Mouse (Mus musculus): ENCODE results near the gene Usp3. TPM values are rescaled to one million over a fixed set of nuclear protein-coding genes. Genes with fewer than 3 reads are reported as not detected.

Usp3 gene
- total and polyA plus RNA-seq, 3 experiments, result 24.4 to 39.5 (median 36.6) TPM

- no peak overlapping the region for H3K9ac ChIP-seq (ENCODE audit: insufficient read depth, low read depth)
- H3K9me3 ChIP-seq (replicated peaks; ENCODE audit: low read length), result no peaks in the 10 kb centered on the region
- no peaks in the 10 kb centered on the region for H3K79me2 ChIP-seq (replicated peaks; ENCODE audit: control insufficient read depth, extremely low read depth, insufficient read depth, poor library complexity, severe bottlenecking)
- in situ Hi-C loops (cut with MboI; ENCODE audit: low pct_ligation_motif_present, low pct_unique_long_range_greater_than_20kb, low sequenced_read_pairs), result no loop called here
- H3K36me3 ChIP-seq (replicated peaks in 1 of 2; ENCODE audit: control insufficient read depth in 1 of 2, insufficient read depth in 1 of 2, low read length in 1 of 2), result no peaks in the 10 kb centered on the region
- no peaks in the 10 kb centered on the region for H3K27me3 ChIP-seq (replicated peaks)
- no peak overlapping the region for H3K4me3 ChIP-seq (replicated peaks in 1 of 3; ENCODE audit: low read depth in 2 of 3, low read length in 2 of 3, poor library complexity in 1 of 3)
- TF ChIP-seq MXI1 (IDR thresholded peaks at IDR 0.05; ENCODE audit: low read depth, low read length) (no peak), IRF4 (IDR thresholded peaks at IDR 0.05; ENCODE audit: low read depth, low read length) (no peak), E2F4 (IDR thresholded peaks at IDR 0.05; ENCODE audit: insufficient replicate concordance, low read depth, low read length) (no peak), JUN (IDR thresholded peaks at IDR 0.05; ENCODE audit: insufficient read depth, low read depth, low read length) (no peak), EP300 (IDR thresholded peaks at IDR 0.05; ENCODE audit: low read length) (no peak), ETS1 (conservative IDR thresholded peaks at IDR 0.05; ENCODE audit: low read depth, low read length) (no peak), ZC3H11A (IDR thresholded peaks at IDR 0.05; ENCODE audit: low read depth, low read length) (no peak), ELF1 (IDR thresholded peaks at IDR 0.05; ENCODE audit: low read depth, low read length) (no peak), TBP (conservative IDR thresholded peaks at IDR 0.05; ENCODE audit: low read depth, low read length) (no peak), CHD1 (IDR thresholded peaks at IDR 0.05; ENCODE audit: low read depth, low read length) (no peak)
- no peak overlapping the region for H3K4me2 ChIP-seq (ENCODE audit: insufficient read depth, low read depth, poor library complexity, severe bottlenecking)
- H3K27ac ChIP-seq (ENCODE audit: insufficient read depth, low read depth), result no peak overlapping the region
- dilution Hi-C loops (cut with MboI; ENCODE audit: extremely low pct_ligation_motif_present, extremely low pct_unique_long_range_greater_than_20kb, low sequenced_read_pairs), result no loop called here
- no peak for DNase-seq (ENCODE audit: extremely low read depth)
- H3K4me1 ChIP-seq (ENCODE audit: control insufficient read depth in 1 of 2, insufficient read depth in 2 of 2), result peaks cover 29 to 77% of the 10 kb centered on the region in 2 experiments
Measured at GRCm38 (mm10) chr9:66598636-66599035, 5.7 kb upstream of the Usp3 start.

GRCm38 (mm10) chr9:66597480-66598215 lies 4.7 kb upstream of the Usp3 start:
- Histone ChIP-seq H3K4me2 (ENCODE audit: insufficient read depth, low read depth, poor library complexity, severe bottlenecking) (peak overlapping the region; percentile 97), H3K9me3 (replicated peaks; ENCODE audit: low read length) (no peaks in the 10 kb centered on the region), H3K4me1 (ENCODE audit: control insufficient read depth in 1 of 2, insufficient read depth in 2 of 2) (peaks cover 29 to 77% of the 10 kb centered on the region in 2 experiments), H3K9ac (ENCODE audit: insufficient read depth, low read depth) (peak overlapping the region; percentile 15; the same call in 1 of the 2 replicates), H3K79me2 (replicated peaks; ENCODE audit: control insufficient read depth, extremely low read depth, insufficient read depth, poor library complexity, severe bottlenecking) (peaks cover under 1% of the 10 kb centered on the region; the same call in 1 of the 2 replicates), H3K27ac (ENCODE audit: insufficient read depth, low read depth) (no peak overlapping the region), H3K27me3 (replicated peaks) (no peaks in the 10 kb centered on the region), H3K36me3 (replicated peaks in 1 of 2; ENCODE audit: control insufficient read depth in 1 of 2, insufficient read depth in 1 of 2, low read length in 1 of 2) (no peaks in the 10 kb centered on the region), H3K4me3 (replicated peaks in 1 of 3; ENCODE audit: low read depth in 2 of 3, low read length in 2 of 3, poor library complexity in 1 of 3) (peak overlapping the region in 2 of 3 experiments; percentile 8 to 34)
- dilution Hi-C loops (cut with MboI; ENCODE audit: extremely low pct_ligation_motif_present, extremely low pct_unique_long_range_greater_than_20kb, low sequenced_read_pairs) (no loop called here), in situ Hi-C loops (cut with MboI; ENCODE audit: low pct_ligation_motif_present, low pct_unique_long_range_greater_than_20kb, low sequenced_read_pairs) (no loop called here)
- DNase-seq (ENCODE audit: extremely low read depth), result no peak
- no peak for TF ChIP-seq MYC (IDR thresholded peaks at IDR 0.05; ENCODE audit: low read depth, low read length)
- TF ChIP-seq ZC3H11A (IDR thresholded peaks at IDR 0.05; ENCODE audit: low read depth, low read length), result no peak
- TF ChIP-seq POLR2A (IDR thresholded peaks at IDR 0.05; ENCODE audit: low read depth, low read length), result no peak

- H3K4me2 ChIP-seq (ENCODE audit: insufficient read depth, low read depth, poor library complexity, severe bottlenecking), result peak overlapping the region; percentile 97
- no peaks in the 10 kb centered on the region for H3K27me3 ChIP-seq (replicated peaks)
- H3K9ac ChIP-seq (ENCODE audit: insufficient read depth, low read depth), result peak overlapping the region; percentile 15; the same call in 1 of the 2 replicates
- dilution Hi-C loops (cut with MboI; ENCODE audit: extremely low pct_ligation_motif_present, extremely low pct_unique_long_range_greater_than_20kb, low sequenced_read_pairs) (no loop called here), in situ Hi-C loops (cut with MboI; ENCODE audit: low pct_ligation_motif_present, low pct_unique_long_range_greater_than_20kb, low sequenced_read_pairs) (no loop called here)
- peak; percentile 81 for DNase-seq (ENCODE audit: extremely low read depth)
- H3K4me1 ChIP-seq (ENCODE audit: control insufficient read depth in 1 of 2, insufficient read depth in 2 of 2), result peaks cover 29 to 77% of the 10 kb centered on the region in 2 experiments
- H3K36me3 ChIP-seq (replicated peaks in 1 of 2; ENCODE audit: control insufficient read depth in 1 of 2, insufficient read depth in 1 of 2, low read length in 1 of 2), result no peaks in the 10 kb centered on the region
- no peaks in the 10 kb centered on the region for H3K9me3 ChIP-seq (replicated peaks; ENCODE audit: low read length)
- H3K27ac ChIP-seq (ENCODE audit: insufficient read depth, low read depth), result no peak overlapping the region
- peak overlapping the region in 2 of 3 experiments; percentile 21 to 34 for H3K4me3 ChIP-seq (replicated peaks in 1 of 3; ENCODE audit: low read depth in 2 of 3, low read length in 2 of 3, poor library complexity in 1 of 3)
- H3K79me2 ChIP-seq (replicated peaks; ENCODE audit: control insufficient read depth, extremely low read depth, insufficient read depth, poor library complexity, severe bottlenecking), result peaks cover 7% of the 10 kb centered on the region
- TF ChIP-seq NELFE (IDR thresholded peaks at IDR 0.05; ENCODE audit: low read depth, low read length), result no peak
- peak; percentile 76 for TF ChIP-seq USF2 (conservative IDR thresholded peaks at IDR 0.05; ENCODE audit: low read depth, low read length)
- TF ChIP-seq IRF4 (IDR thresholded peaks at IDR 0.05; ENCODE audit: low read depth, low read length), result peak; percentile 78
- TF ChIP-seq GABPA (IDR thresholded peaks at IDR 0.05; ENCODE audit: insufficient replicate concordance, low read depth, low read length), result no peak
- TF ChIP-seq MYC (IDR thresholded peaks at IDR 0.05; ENCODE audit: low read depth, low read length), result no peak
- TF ChIP-seq ZMIZ1 (IDR thresholded peaks at IDR 0.05; ENCODE audit: low read depth, low read length), result no peak
- TF ChIP-seq ZNF384 (IDR thresholded peaks at IDR 0.05; ENCODE audit: low read depth, low read length), result no peak
- peak; percentile 84 for TF ChIP-seq USF1 (IDR thresholded peaks at IDR 0.05; ENCODE audit: low read depth, low read length)
- no peak for TF ChIP-seq E2F4 (IDR thresholded peaks at IDR 0.05; ENCODE audit: insufficient replicate concordance, low read depth, low read length)
- TF ChIP-seq POLR2AphosphoS2 (IDR thresholded peaks at IDR 0.05; ENCODE audit: low read depth, low read length), result no peak
- TF ChIP-seq BHLHE40 (IDR thresholded peaks at IDR 0.05; ENCODE audit: low read depth, low read length), result peak; percentile 90
- no peak for TF ChIP-seq JUN (IDR thresholded peaks at IDR 0.05; ENCODE audit: insufficient read depth, low read depth, low read length)
- TF ChIP-seq JUND (conservative IDR thresholded peaks at IDR 0.05; ENCODE audit: low read depth, low read length), result no peak
- 0 out of 2 replicates have a peak, but pooled peaks have one; percentile 16 for TF ChIP-seq NRF1 (IDR thresholded peaks at IDR 0.05; ENCODE audit: low read depth, low read length)
- TF ChIP-seq KAT2A (IDR thresholded peaks at IDR 0.05; ENCODE audit: insufficient replicate concordance, low read length), result 0 out of 2 replicates have a peak, but pooled peaks have one; percentile 25
- TF ChIP-seq RAD21 (IDR thresholded peaks at IDR 0.05; ENCODE audit: low read depth, low read length), result no peak
Measured at GRCm38 (mm10) chr9:66597076-66597475, 4.1 kb upstream of the Usp3 start.

Data from CH12.LX (cell line).